Mouse (Mus musculus): ENCODE results near the gene F11r. TPM values are rescaled to one million over a fixed set of nuclear protein-coding genes. Genes with fewer than 3 reads are reported as not detected.

F11r gene
- 0.31 and 0.42 TPM in 2 replicates for total RNA-seq (2012; rRNA removed)
- 1 to 10 TPM in 1 of 2 experiments, not detected in 1; 1.8 TPM for polyA plus RNA-seq (2012; ENCODE audit: insufficient read depth in 1 of 2, insufficient read length in 2 of 2, low read depth in 1 of 2, low replicate concordance in 2 of 2, missing spikeins in 1 of 2)

DNA sequence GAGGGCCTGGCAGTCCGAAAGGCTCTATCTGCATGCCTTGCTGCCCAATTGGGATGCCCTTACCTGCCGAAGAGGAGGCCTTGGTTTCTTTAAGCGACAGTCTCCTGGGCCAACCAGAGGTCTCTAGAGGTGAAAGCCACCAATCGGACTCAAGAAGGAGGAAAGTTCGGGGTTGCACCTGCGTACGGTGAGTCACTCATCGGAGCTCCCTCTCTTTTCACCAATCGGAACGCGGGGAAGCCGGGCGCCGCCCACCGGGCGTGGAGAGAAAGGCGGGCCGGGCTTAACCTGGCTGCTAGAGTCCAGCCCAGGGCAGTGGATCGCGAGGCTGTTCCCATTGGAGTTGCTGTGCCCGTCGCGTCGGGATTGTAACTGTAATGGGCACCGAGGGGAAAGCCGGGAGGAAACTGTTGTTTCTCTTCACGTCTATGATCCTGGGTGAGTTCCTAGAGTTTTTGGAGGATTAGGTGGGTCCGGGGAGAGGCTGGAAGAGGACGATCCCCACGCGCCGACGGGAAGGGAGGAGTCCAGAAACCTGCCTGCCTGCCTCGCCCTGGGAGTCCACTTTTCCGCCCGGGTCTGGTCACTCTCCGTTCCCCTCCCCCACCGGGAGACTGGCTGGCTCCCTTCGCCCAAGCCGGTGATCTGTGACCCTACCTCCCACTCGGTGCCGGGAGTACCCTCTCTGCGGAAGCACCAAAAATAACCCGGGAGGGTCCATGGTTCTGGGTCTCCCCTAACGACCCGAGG is at the start of gene F11r:
F11r (plus strand) TSS at position 272 of the 750 bp plus-strand sequence.
- TF ChIP-seq NRF1 (IDR thresholded peaks at IDR 0.05; ENCODE audit: insufficient read depth, low read depth, low read length, poor library complexity, severe bottlenecking) (peak; percentile 54), POLR2A (IDR thresholded peaks at IDR 0.05; ENCODE audit: control insufficient read depth in 1 of 2, insufficient read depth in 1 of 2, low read depth in 1 of 2, low read length in 2 of 2, poor library complexity in 1 of 2) (no peak)
- no peaks in the 10 kb centered on the region for H3K79me2 ChIP-seq (ENCODE audit: control insufficient read depth, insufficient read depth, low read length, poor library complexity)
- DNase-seq (ENCODE audit: low read depth, low spot score) = peak; percentile 46
- H3K36me3 ChIP-seq (ENCODE audit: control insufficient read depth in 1 of 2, insufficient read depth in 2 of 2, low read length in 2 of 2) = peaks cover 0 to 5% of the 10 kb centered on the region in 2 experiments; a peak in 2 of 4 replicates
- peak within 1 kb of the TSS; percentile 23; the same call in 1 of the 2 replicates for H3K9ac ChIP-seq (ENCODE audit: control insufficient read depth, low read depth, low read length, poor library complexity, severe bottlenecking)
- peaks cover 0 to 19% of the 10 kb centered on the region in 2 experiments; a peak in 2 of 4 replicates for H3K4me1 ChIP-seq (ENCODE audit: control insufficient read depth in 1 of 2, insufficient read depth in 2 of 2, low read length in 2 of 2)
- peaks cover 3 to 4% of the 10 kb centered on the region in 2 experiments; a peak in 1 of 4 replicates for H3K27me3 ChIP-seq (ENCODE audit: control insufficient read depth in 1 of 2, insufficient read depth in 2 of 2, low read length in 2 of 2)
- H3K27ac ChIP-seq (ENCODE audit: control insufficient read depth, low read depth, low read length) = no peak within 1 kb of the TSS
- no peaks in the 10 kb centered on the region for H3K9me3 ChIP-seq (replicated peaks; ENCODE audit: insufficient read depth, low read length)
- H3K4me3 ChIP-seq (ENCODE audit: control insufficient read depth in 1 of 2, insufficient read depth in 1 of 2, low read depth in 2 of 2, low read length in 2 of 2) = peak within 1 kb of the TSS; percentile 42 to 63

DNA sequence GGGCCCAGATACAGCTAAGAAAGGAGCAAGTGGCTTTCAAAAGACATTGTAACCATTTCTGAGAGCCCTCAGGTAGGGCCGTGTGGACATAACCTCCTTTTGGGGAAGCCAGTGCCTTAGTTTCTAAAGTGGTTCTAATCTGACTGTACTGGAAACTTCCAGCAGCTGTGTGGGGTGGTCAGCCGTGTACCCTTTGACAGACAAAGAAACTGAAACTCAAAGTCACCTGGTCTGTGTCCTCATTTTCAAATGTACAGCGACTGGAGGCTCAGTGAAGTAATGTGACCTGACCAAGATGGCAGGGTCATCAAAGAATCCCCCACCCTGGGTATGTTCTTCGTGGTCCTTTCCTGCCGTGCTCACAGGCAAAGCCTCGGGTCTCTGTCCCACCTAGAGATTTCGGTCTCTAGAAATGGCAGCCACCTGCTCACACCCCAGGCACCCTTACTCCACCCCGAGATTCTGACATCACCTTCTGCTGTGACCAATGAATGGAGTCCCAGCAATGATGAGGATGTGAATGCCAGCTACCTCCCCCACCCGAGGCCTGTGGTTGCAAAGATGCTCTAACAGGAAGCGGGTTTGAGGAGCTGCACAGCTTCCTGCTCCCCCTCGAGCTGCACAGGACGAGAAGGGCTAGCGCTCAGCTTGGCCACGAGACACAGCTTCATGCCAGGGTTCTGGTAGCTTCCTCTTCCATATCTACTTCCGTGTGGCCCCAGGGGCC is 48.8 kb upstream of the F11r start, which contains the start of gene Arhgap30:
Arhgap30 (plus strand) TSS at position 579 of the 727 bp plus-strand sequence.
- Histone ChIP-seq H3K27ac (ENCODE audit: control insufficient read depth, low read depth, low read length) (peak within 1 kb of the TSS; percentile 51), H3K4me1 (ENCODE audit: control insufficient read depth in 1 of 2, insufficient read depth in 2 of 2, low read length in 2 of 2) (peaks cover 0 to 12% of the 10 kb centered on the region in 2 experiments), H3K9ac (ENCODE audit: control insufficient read depth, low read depth, low read length, poor library complexity, severe bottlenecking) (peak within 1 kb of the TSS; percentile 78), H3K27me3 (ENCODE audit: control insufficient read depth in 1 of 2, insufficient read depth in 2 of 2, low read length in 2 of 2) (no peaks in the 10 kb centered on the region), H3K36me3 (ENCODE audit: control insufficient read depth in 1 of 2, insufficient read depth in 2 of 2, low read length in 2 of 2) (peaks cover 0 to 7% of the 10 kb centered on the region in 2 experiments; a peak in 2 of 4 replicates), H3K9me3 (replicated peaks; ENCODE audit: insufficient read depth, low read length) (no peaks in the 10 kb centered on the region), H3K79me2 (ENCODE audit: control insufficient read depth, insufficient read depth, low read length, poor library complexity) (peaks cover 19% of the 10 kb centered on the region), H3K4me3 (ENCODE audit: control insufficient read depth in 1 of 2, insufficient read depth in 1 of 2, low read depth in 2 of 2, low read length in 2 of 2) (peak within 1 kb of the TSS; percentile 62 to 94)
- DNase-seq (ENCODE audit: low read depth, low spot score) = peak; percentile 96
- TF ChIP-seq KAT2A (conservative IDR thresholded peaks at IDR 0.05; ENCODE audit: low read depth, low read length) = no peak
- no peak for TF ChIP-seq MAZ (IDR thresholded peaks at IDR 0.05; ENCODE audit: low read depth, low read length)
- 0 out of 2 replicates have a peak, but pooled peaks have one; percentile 64 for TF ChIP-seq MYC (IDR thresholded peaks at IDR 0.05; ENCODE audit: low read depth, low read length)
- TF ChIP-seq TAL1 (IDR thresholded peaks at IDR 0.05; ENCODE audit: low read length) = no peak
- no peak for TF ChIP-seq MYB (IDR thresholded peaks at IDR 0.05; ENCODE audit: low read depth, low read length)
- TF ChIP-seq ZC3H11A (IDR thresholded peaks at IDR 0.05; ENCODE audit: low read depth, low read length) = no peak
- peak; percentile 34; the same call in 1 of the 2 replicates for TF ChIP-seq CHD2 (IDR thresholded peaks at IDR 0.05; ENCODE audit: low read length)
- TF ChIP-seq EP300 (IDR thresholded peaks at IDR 0.05; ENCODE audit: low read depth in 1 of 2, low read length in 2 of 2) = peak in 1 of 2 experiments; percentile 43; a peak in 1 of 4 replicates
- no peak for TF ChIP-seq E2F4 (IDR thresholded peaks at IDR 0.05; ENCODE audit: borderline replicate concordance, low read depth, low read length)
- no peak for TF ChIP-seq MEF2A (IDR thresholded peaks at IDR 0.05; ENCODE audit: extremely low read depth, insufficient replicate concordance, low read depth, low read length, poor library complexity, severe bottlenecking)
- TF ChIP-seq MXI1 (IDR thresholded peaks at IDR 0.05; ENCODE audit: low read depth, low read length) = peak; percentile 39; the same call in 1 of the 2 replicates
- peak; percentile 78 for TF ChIP-seq TBP (IDR thresholded peaks at IDR 0.05; ENCODE audit: low read depth, low read length)
- TF ChIP-seq GATA1 (IDR thresholded peaks at IDR 0.05; ENCODE audit: low read depth, low read length) = no peak; the same call in 1 of the 2 replicates
- no peak for TF ChIP-seq UBTF (IDR thresholded peaks at IDR 0.05; ENCODE audit: borderline replicate concordance, insufficient read depth, low read depth, low read length)
- TF ChIP-seq RCOR1 (IDR thresholded peaks at IDR 0.05; ENCODE audit: low read depth, low read length) = peak; percentile 75
- TF ChIP-seq MAX (IDR thresholded peaks at IDR 0.05; ENCODE audit: low read length) = peak; percentile 48
- TF ChIP-seq HCFC1 (IDR thresholded peaks at IDR 0.05; ENCODE audit: low read depth, low read length) = peak; percentile 79
- no peak; the same call in 1 of the 2 replicates for TF ChIP-seq SIN3A (IDR thresholded peaks at IDR 0.05; ENCODE audit: low read length)
- no peak for TF ChIP-seq SMC3 (IDR thresholded peaks at IDR 0.05; ENCODE audit: low read depth, low read length)
- TF ChIP-seq CHD1 (IDR thresholded peaks at IDR 0.05; ENCODE audit: low read depth, low read length) = no peak
- TF ChIP-seq MAFK (IDR thresholded peaks at IDR 0.05; ENCODE audit: borderline replicate concordance, low read depth, low read length) = no peak
- no peak for TF ChIP-seq TCF12 (IDR thresholded peaks at IDR 0.05; ENCODE audit: low read depth, low read length)
- TF ChIP-seq POLR2AphosphoS2 (IDR thresholded peaks at IDR 0.05; ENCODE audit: low read length) = peak; percentile 29; the same call in 1 of the 2 replicates
- no peak for TF ChIP-seq POLR2AphosphoS5 (IDR thresholded peaks at IDR 0.05; ENCODE audit: borderline replicate concordance, low read depth, low read length)
- TF ChIP-seq JUND (IDR thresholded peaks at IDR 0.05; ENCODE audit: low read depth, low read length) = no peak
- no peak for TF ChIP-seq ZKSCAN1 (IDR thresholded peaks at IDR 0.05; ENCODE audit: low read depth, low read length)

Data from MEL (cell line).